Mouse (Mus musculus) lung, adult 2 months (tissue): ENCODE results near the gene Fbxw5.

Source experiments
- CTCF ChIP-seq: fragments of 200-500 bp; IDR thresholded peaks from 2 replicates; pipeline ENCODE4 v1.5.1; 2011; ENCODE audit warnings: mild to moderate bottlenecking, low read length, control low read depth; ENCODE audit not compliant: insufficient read depth
- POLR2A ChIP-seq: fragments of 200-500 bp; IDR thresholded peaks from 2 replicates; pipeline ENCODE4 v1.6.1; 2011; ENCODE audit warnings: low read depth, mild to moderate bottlenecking, control low read depth, low read length, borderline replicate concordance; ENCODE audit errors: extremely low read depth

GRCm38 (mm10) chr2:25533707-25534106, 33.2 kb downstream of the Fbxw5 start:
- TF ChIP-seq POLR2A (no peak), CTCF (no peak)
